Mouse (Mus musculus) left cerebral cortex, adult 9 months (tissue): ENCODE measurements around the gene Tle6.
A peak's percentile ranks its signal among the peaks of the same experiment; 100 is the strongest.

Experiments used
- DNase-seq, 2 experiments: peaks; one replicate each; pipeline ENCODE4 v3.0.0; 2022; ENCODE audit warnings: low spot score in 2 of 2

Gene Tle6

GRCm38 (mm10) chr10:81591846-81592245 lies 9.0 kb downstream of the Tle6 start:
- no peak for DNase-seq

GRCm38 (mm10) chr10:81588739-81589138 lies 12.1 kb downstream of the Tle6 start:
- no peak for DNase-seq

GRCm38 (mm10) chr10:81583347-81583746 lies 17.5 kb downstream of the Tle6 start:
- no peak for DNase-seq

GRCm38 (mm10) chr10:81580441-81581070 lies 20.3 kb downstream of the Tle6 start:
- no peak for DNase-seq

GRCm38 (mm10) chr10:81579967-81580366 lies 20.9 kb downstream of the Tle6 start:
- no peak for DNase-seq

GRCm38 (mm10) chr10:81575695-81576094 lies 25.2 kb downstream of the Tle6 start:
- no peak for DNase-seq

GRCm38 (mm10) chr10:81575208-81575631 lies 25.7 kb downstream of the Tle6 start:
- no peak for DNase-seq

GRCm38 (mm10) chr10:81574081-81575056 lies 26.5 kb downstream of the Tle6 start, which contains the start of gene Tle2:
TSS of gene Tle2 (plus strand) at chr10:81574561.
- no peak for DNase-seq

- no peak for DNase-seq
These were observed 27.9 kb downstream of the Tle6 start for GRCm38 (mm10) chr10:81572975-81573374.

- DNase-seq, result no peak
These were observed 28.7 kb downstream of the Tle6 start for GRCm38 (mm10) chr10:81572133-81572671.

- peak; percentile 99 to 100 for DNase-seq
These were observed 29.4 kb downstream of the Tle6 start for GRCm38 (mm10) chr10:81571501-81571876.

GRCm38 (mm10) chr10:81570831-81571500 lies 29.9 kb downstream of the Tle6 start:
- peak; percentile 79 to 95 for DNase-seq

- no peak for DNase-seq
These were observed 30.6 kb downstream of the Tle6 start for GRCm38 (mm10) chr10:81570238-81570800.

GRCm38 (mm10) chr10:81569507-81570237 lies 31.2 kb downstream of the Tle6 start:
- DNase-seq, result no peak

GRCm38 (mm10) chr10:81568381-81569191 lies 32.3 kb downstream of the Tle6 start:
- no peak for DNase-seq

GRCm38 (mm10) chr10:81565257-81566228 lies 35.3 kb downstream of the Tle6 start:
- no peak for DNase-seq

GRCm38 (mm10) chr10:81564734-81565133 lies 36.1 kb downstream of the Tle6 start:
- DNase-seq, result peak in 1 of 2 experiments; percentile 54

- peak in 1 of 2 experiments; percentile 7 for DNase-seq
These were observed 36.7 kb downstream of the Tle6 start for GRCm38 (mm10) chr10:81564216-81564615.

GRCm38 (mm10) chr10:81563481-81563880 lies 37.4 kb downstream of the Tle6 start:
- DNase-seq, result peak in 1 of 2 experiments; percentile 20
